ENCODE assay signal across 10 mouse cellular contexts in genomic region chr11:114576803-114577202, GRCm38 (mm10).
DNase-seq lines count a peak whose midpoint lies in the region; ATAC-seq lines count a peak whose summit lies in the region.
"Had no signal": no experiment of that assay in that cellular context is flagged by ENCODE, and none has a peak within 500 bp of the region (broad histone marks: within the 10 kb centered on the region; RNA-seq: fewer than 3 reads in every experiment).

No protein-coding gene starts in this region.

- DNase-seq in lung, postnatal 14 days, result peak; percentile 4
- DNase-seq in lung, postnatal 10 days, result no peak
- peak; percentile 4 for DNase-seq in NIH3T3 (ENCODE audit: low read depth)
- peak; percentile 61 for DNase-seq in induced T-regulatory cell, adult 2 months (ENCODE audit: low read depth)
- DNase-seq in thymus, postnatal 36 days, result peak; percentile 31 to 34
- DNase-seq in adrenal gland, postnatal 25 days, result no peak
- DNase-seq: cerebellum, postnatal 14 days had no signal

- peaks cover 24% of the 10 kb centered on the region for H3K9me3 ChIP-seq in midbrain, embryonic 13.5 days

- WGBS in midbrain, embryonic 13.5 days, result 90% methylated on average over 8 of the region's 8 CpGs

- ATAC-seq in midbrain, embryonic 13.5 days, result no peak

- no peak overlapping the region for H3K9ac ChIP-seq in midbrain, embryonic 13.5 days (replicated peaks)
- H3K9ac ChIP-seq: hindbrain, embryonic 12.5 days; limb, embryonic 13.5 days had no signal

- no peaks in the 10 kb centered on the region for H3K36me3 ChIP-seq in midbrain, embryonic 13.5 days
- H3K36me3 ChIP-seq: hindbrain, embryonic 12.5 days; limb, embryonic 13.5 days had no signal

- no peak overlapping the region for H3K4me3 ChIP-seq in midbrain, embryonic 13.5 days (replicated peaks)
- H3K4me3 ChIP-seq: hindbrain, embryonic 12.5 days; limb, embryonic 13.5 days had no signal

- H3K27ac ChIP-seq in midbrain, embryonic 13.5 days, result no peak overlapping the region
- H3K27ac ChIP-seq: hindbrain, embryonic 12.5 days; limb, embryonic 13.5 days had no signal

- no peaks in the 10 kb centered on the region for H3K4me1 ChIP-seq in midbrain, embryonic 13.5 days (replicated peaks)
- H3K4me1 ChIP-seq: hindbrain, embryonic 12.5 days; limb, embryonic 13.5 days had no signal

- H3K27me3 ChIP-seq in midbrain, embryonic 13.5 days, result no peaks in the 10 kb centered on the region
- H3K27me3 ChIP-seq: hindbrain, embryonic 12.5 days; limb, embryonic 13.5 days had no signal

- no peak overlapping the region for H3K4me2 ChIP-seq in midbrain, embryonic 13.5 days (replicated peaks)
- H3K4me2 ChIP-seq: hindbrain, embryonic 12.5 days; limb, embryonic 13.5 days had no signal

Comparison
In these comparisons a context has a peak if more than half of its experiments do, and no peak if none do; other contexts are left out.
1. DNase-seq: peak in lung, postnatal 14 days (single experiment), NIH3T3 (single experiment), induced T-regulatory cell, adult 2 months (single experiment) and thymus, postnatal 36 days (2 of 2); none in lung, postnatal 10 days (single experiment) and adrenal gland, postnatal 25 days (single experiment).